Mouse (Mus musculus) frontal cortex, postnatal 25 days (tissue): ENCODE measurements around the gene Myo1h.
A peak's percentile ranks its signal among the peaks of the same experiment; 100 is the strongest.

Source experiments
- DNase-seq, 2 experiments: peaks; one replicate each; pipeline ENCODE4 v3.0.0; 2022; ENCODE audit warnings: low spot score in 2 of 2

The Myo1h gene

GRCm38 (mm10) chr5:114288874-114289273, at the start of gene Myo1h:
Gene Myo1h, plus strand, starts transcription at chr5:114289166.
- no peak for DNase-seq

GRCm38 (mm10) chr5:114239737-114240136, 49.2 kb upstream of the Myo1h start:
- DNase-seq, result no peak

- no peak for DNase-seq
Measured at GRCm38 (mm10) chr5:114246465-114246864, 42.5 kb upstream of the Myo1h start.

DNA sequence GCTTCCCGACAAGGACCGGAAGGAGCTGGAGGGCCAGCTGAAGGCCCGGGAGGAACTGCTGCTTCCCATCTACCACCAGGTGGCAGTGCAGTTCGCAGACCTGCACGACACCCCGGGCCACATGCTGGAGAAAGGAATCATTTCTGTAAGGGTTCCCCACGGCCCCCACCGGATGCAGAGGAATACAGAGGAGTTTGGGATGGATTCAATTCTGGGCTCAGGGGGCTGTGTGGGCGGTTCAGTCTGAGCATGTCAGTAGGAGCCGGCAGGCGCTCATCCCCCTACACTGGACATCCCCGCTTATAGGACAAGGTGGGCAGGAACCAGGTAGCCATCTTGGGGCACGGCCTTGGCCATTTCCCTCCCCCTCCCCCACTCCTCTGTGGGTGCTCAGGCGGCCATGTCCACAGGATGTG, 40.8 kb upstream of the Myo1h start:
- DNase-seq, result peak; percentile 40 to 59

DNA sequence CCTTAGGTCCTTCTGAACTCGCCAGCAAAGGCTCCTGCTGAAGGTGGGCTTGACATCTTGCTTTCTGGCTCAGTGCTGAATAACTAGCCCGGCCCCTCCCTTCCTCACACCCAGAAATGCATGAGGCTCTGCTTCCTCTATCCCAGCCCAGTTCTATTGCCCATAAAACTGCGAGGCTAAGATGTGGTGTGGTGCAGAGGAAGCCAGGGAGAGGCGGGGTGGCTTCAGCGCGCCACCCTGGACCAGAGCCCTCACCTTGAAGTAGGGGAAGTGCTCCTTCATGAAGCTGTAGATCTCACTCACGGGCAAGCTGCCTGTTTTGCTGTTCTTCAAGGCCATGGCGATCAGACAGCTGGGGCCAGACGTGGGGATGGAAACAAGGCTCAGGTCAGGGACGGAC, 29.5 kb upstream of the Myo1h start:
- DNase-seq, result no peak

DNA sequence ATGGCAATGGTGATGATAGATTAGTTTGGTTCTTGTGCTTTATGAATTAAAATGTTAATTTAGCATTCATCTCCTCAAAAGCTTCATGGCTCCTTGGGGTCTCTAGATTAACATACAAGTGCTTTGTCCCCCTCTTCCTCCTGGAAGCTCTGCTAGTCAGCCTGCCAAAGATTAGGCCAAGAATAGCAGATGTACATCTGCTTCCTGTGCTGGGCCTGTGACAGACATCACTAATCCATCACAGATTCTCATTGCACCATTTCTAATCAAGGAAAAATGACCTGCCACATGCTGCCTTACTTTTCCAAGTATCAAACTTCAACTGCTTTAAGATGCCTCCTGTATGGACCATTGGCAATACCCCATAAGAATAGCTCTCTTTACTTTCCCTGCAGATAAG, 27.5 kb upstream of the Myo1h start:
- DNase-seq, result no peak

GRCm38 (mm10) chr5:114264030-114264459, 24.9 kb upstream of the Myo1h start:
- no peak for DNase-seq

- no peak for DNase-seq
Measured at GRCm38 (mm10) chr5:114264791-114265190, 24.2 kb upstream of the Myo1h start.

- DNase-seq, result no peak
Measured at GRCm38 (mm10) chr5:114268646-114269045, 20.3 kb upstream of the Myo1h start.

GRCm38 (mm10) chr5:114269499-114269898, 19.5 kb upstream of the Myo1h start:
- DNase-seq, result no peak

- DNase-seq, result no peak
Measured at GRCm38 (mm10) chr5:114269984-114270383, 19.0 kb upstream of the Myo1h start.

- no peak for DNase-seq
Measured at GRCm38 (mm10) chr5:114273693-114274402, 15.1 kb upstream of the Myo1h start, which contains the start of gene Foxn4. Gene Foxn4, minus strand, starts transcription at chr5:114273807.

DNA sequence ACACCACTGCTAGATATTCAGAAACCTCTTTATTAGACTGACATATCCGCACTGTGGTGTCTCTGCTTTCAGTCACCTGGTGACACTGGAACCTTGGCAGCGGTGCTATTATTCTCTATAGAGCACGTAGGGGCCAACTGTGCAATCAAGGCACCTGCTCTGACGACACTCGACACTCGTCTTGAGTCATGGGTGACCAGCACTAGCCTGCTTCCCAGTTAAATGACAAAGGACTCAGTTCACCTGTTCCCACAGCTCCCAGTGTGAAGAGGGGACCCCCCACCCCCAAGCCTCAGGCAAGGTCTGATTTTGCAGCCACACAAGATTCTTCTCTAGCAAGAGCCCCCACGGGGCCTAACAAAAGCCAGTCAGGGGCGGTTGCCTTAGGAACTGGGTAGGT, 13.6 kb upstream of the Myo1h start:
- DNase-seq, result no peak

DNA sequence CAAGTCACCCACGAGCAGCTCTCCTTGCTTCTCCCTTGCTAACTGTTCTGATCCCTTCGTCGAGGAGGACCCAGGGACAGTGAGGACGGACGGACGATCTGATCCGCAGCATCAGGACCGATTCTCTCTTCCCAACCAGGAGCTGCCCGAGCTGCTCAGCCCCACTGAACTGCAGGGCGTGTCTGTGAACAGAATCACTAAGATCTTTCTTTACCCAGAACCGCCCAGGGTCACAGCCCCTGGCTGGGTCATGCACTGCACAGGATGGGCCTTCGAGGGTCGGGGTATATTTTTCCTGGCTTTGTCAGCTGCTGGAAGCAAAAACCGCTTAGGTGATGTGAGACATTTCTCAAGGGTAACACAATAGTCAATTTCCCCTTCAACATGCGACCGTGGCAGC, 13.0 kb upstream of the Myo1h start:
- DNase-seq, result no peak

DNA sequence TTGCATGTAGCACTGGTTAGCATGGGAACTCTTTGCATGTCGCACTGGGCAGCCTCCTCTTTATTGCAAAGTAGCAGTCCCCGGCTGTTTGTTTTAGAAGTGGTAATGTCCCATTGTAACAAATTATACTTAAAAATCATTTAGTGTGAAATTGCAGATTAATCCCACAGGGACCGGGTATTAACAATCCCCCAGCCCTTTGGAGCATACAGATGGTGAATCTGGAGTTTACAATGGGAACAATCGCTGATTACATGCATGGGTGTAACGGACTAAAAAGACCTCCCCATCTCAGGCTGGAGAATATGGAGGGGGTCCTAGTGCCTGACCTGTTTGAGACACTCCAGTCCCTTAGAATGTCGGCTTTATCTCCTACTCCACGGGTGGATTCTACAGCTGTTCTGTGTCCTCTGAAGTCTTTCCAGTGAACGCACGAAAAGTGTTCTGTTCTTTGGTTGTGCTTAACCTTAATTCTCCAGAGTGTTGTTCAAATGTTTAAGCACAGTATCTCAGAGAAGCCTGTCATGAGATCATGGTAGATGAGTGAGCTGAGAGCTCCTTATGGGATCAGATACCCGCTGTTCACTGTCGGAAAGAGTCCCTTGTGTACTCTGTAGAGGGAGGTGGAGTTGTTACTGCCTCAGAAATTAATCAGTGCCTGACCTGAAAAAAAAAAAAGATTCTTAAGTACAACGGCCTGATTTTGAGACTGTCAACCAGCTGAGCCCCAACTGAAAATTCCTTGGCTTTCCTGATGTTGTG, 9.4 kb upstream of the Myo1h start:
- DNase-seq, result no peak

- no peak for DNase-seq
Measured at GRCm38 (mm10) chr5:114282346-114282745, 6.6 kb upstream of the Myo1h start.

DNA sequence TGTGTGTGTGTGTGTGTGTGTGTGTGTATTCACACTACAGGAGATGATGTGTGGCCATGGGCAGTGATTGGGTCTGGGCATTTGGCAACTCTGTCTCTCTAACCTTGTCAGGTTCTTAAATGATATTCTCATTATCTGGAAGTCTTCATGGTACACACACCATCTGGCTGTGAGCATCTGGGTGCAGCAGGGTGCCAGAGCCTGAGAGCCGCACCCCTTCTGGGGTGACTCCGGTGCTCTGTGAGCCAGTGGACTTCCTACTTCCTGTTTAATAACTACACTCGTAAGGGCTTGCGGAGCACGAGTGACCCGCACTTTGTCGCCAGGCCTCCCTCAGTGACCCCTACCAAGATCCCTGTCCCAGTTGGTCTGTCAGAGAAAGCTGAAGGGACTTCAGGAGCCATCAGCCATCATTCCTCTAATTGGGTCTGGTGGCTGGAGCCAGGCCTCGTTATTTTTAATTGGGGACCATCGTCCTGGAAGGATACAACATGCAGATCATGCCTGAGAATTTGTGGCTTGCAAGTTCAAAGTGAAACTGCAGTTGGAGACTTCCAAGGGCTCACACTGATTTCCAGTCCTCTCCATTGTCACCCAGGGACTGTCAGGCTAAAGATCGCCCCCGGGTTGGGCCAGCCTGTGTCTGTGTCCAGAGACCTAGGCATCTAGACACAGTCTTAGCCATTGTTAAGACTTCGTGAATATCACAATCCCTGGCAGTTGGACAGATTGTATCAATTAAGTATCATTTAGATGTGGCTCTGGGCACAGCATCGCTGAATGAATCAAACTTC, 4.2 kb upstream of the Myo1h start:
- no peak for DNase-seq

GRCm38 (mm10) chr5:114285398-114285700, 3.6 kb upstream of the Myo1h start:
- DNase-seq, result no peak

- DNase-seq, result no peak
Measured at GRCm38 (mm10) chr5:114286102-114286501, 2.9 kb upstream of the Myo1h start.

DNA sequence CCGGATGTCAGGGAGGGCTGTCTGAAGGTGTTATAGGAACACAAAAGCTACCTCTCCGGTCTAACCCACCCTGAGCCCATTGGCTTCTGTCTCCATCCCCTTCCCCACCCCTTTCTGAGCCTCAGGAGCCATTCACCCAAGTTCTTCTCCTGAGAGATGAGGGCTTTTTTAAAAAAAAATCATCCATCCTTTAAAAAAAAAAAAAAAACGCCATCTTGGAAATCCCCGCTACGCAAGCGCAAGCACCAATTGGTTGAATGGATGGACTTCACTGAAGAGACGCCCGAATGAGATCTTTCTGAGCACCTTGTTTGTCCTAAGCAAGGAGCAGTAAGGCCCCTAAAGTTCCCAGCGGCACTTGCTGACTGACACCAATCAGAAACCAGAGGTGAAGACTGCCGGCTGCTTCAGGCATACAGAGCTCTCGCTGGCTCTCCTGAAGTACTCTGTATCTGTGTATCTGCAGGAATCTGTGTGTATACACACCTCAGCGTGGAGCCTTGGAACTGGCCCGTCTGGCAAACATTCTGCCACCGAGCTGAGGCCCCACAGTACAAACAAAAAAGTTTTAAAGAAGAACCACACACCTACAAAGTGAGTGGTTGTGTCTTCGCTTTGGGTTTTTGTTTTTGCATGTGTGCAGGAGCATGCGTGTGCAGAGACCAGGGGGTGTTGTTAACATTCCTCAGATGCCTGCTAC, 1.9 kb upstream of the Myo1h start:
- DNase-seq, result no peak

- no peak for DNase-seq
Measured at GRCm38 (mm10) chr5:114288396-114288795, 570 bp upstream of the Myo1h start.

GRCm38 (mm10) chr5:114290004-114290403, 1.0 kb downstream of the Myo1h start:
- no peak for DNase-seq
